In the genomic region with DNA sequence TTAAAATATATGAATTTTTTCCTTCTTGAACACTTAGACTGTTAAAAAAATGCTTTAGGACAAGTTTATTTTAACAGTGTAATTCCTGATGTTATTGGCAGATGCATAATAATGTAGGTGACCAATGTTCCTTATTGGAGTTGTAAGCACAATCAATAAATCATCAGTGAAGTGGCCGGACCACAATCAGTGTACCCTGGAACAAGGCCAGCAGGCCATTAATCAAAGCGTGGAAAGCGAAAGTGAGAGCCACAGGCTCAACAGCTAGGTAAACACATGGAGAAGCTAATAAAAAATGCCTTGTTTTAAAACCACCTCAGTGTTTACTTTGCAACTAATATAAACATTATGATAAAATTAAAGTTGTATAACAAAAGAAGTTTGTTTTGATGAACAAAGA, we compare ENCODE assay signal across 9 mouse cellular contexts.
DNase-seq lines count a peak whose midpoint lies in the region; ATAC-seq and TF ChIP-seq lines count a peak whose summit lies in the region.
"Had no signal": no experiment of that assay in that cellular context is flagged by ENCODE, and none has a peak within 500 bp of the region (broad histone marks: within the 10 kb centered on the region; RNA-seq: fewer than 3 reads in every experiment).

No protein-coding gene starts in this region.

- H3K4me2 ChIP-seq in lung, embryonic 14.5 days = peak overlapping the region; percentile 32; the same call in 1 of the 2 replicates
- H3K4me2 ChIP-seq in liver, embryonic 12.5 days = no peak overlapping the region
- H3K4me2 ChIP-seq: neural tube, embryonic 13.5 days had no signal

- DNase-seq in urinary bladder, adult 18-20 months (ENCODE audit: low spot score in 2 of 2) = peak; percentile 32 to 54
- no peak for DNase-seq in urinary bladder, postnatal 10 days (ENCODE audit: low spot score)
- peak; percentile 21 for DNase-seq in heart, postnatal 4 days
- DNase-seq in lung, embryonic 14.5 days = peak; percentile 68
- no peak for DNase-seq in retina, embryonic 14.5 days (ENCODE audit: low spot score)
- DNase-seq in right cerebral cortex, postnatal 4 days = no peak
- DNase-seq in thymus, adult 2 months = no peak

- no peak overlapping the region for H3K9ac ChIP-seq in lung, embryonic 14.5 days
- no peak overlapping the region for H3K9ac ChIP-seq in liver, embryonic 12.5 days
- H3K9ac ChIP-seq: neural tube, embryonic 13.5 days had no signal

- no peaks in the 10 kb centered on the region for H3K27me3 ChIP-seq in lung, embryonic 14.5 days (ENCODE audit: insufficient read depth, low read length)
- no peaks in the 10 kb centered on the region for H3K27me3 ChIP-seq in liver, embryonic 12.5 days (replicated peaks)
- H3K27me3 ChIP-seq in thymus, adult 2 months (ENCODE audit: control insufficient read depth, insufficient read depth, low read length) = no peaks in the 10 kb centered on the region
- H3K27me3 ChIP-seq: neural tube, embryonic 13.5 days had no signal

- no peak overlapping the region for H3K4me3 ChIP-seq in lung, embryonic 14.5 days (ENCODE audit: low read depth, low read length)
- no peak overlapping the region for H3K4me3 ChIP-seq in liver, embryonic 12.5 days
- H3K4me3 ChIP-seq in thymus, adult 2 months (ENCODE audit: control insufficient read depth, insufficient read depth, low read length) = no peak overlapping the region
- H3K4me3 ChIP-seq: neural tube, embryonic 13.5 days had no signal

- 4% methylated on average over 3 of the region's 3 CpGs for WGBS in lung, embryonic 14.5 days
- 63% methylated on average over 3 of the region's 3 CpGs for WGBS in liver, embryonic 12.5 days (ENCODE audit: insufficient replicate concordance)
- WGBS in thymus, adult 2 months = 81% methylated on average over 3 of the region's 3 CpGs

- no peak for ATAC-seq in lung, embryonic 14.5 days (ENCODE audit: insufficient read depth)
- ATAC-seq in liver, embryonic 12.5 days = no peak

- H3K4me1 ChIP-seq in lung, embryonic 14.5 days (ENCODE audit: insufficient read depth) = no peaks in the 10 kb centered on the region
- no peaks in the 10 kb centered on the region for H3K4me1 ChIP-seq in liver, embryonic 12.5 days
- H3K4me1 ChIP-seq in thymus, adult 2 months (replicated peaks; ENCODE audit: control insufficient read depth, insufficient read depth, low read length) = no peaks in the 10 kb centered on the region

- H3K27ac ChIP-seq in lung, embryonic 14.5 days (ENCODE audit: low read depth) = no peak overlapping the region
- no peak overlapping the region for H3K27ac ChIP-seq in liver, embryonic 12.5 days
- H3K27ac ChIP-seq in thymus, adult 2 months (ENCODE audit: control insufficient read depth, insufficient read depth, low read length) = no peak overlapping the region
- H3K27ac ChIP-seq: neural tube, embryonic 13.5 days had no signal

- no peaks in the 10 kb centered on the region for H3K9me3 ChIP-seq in lung, embryonic 14.5 days (ENCODE audit: low read depth, low read length)
- H3K9me3 ChIP-seq in liver, embryonic 12.5 days (replicated peaks) = no peaks in the 10 kb centered on the region
- H3K9me3 ChIP-seq: neural tube, embryonic 13.5 days had no signal

- H3K36me3 ChIP-seq in lung, embryonic 14.5 days (ENCODE audit: insufficient read depth) = no peaks in the 10 kb centered on the region
- no peaks in the 10 kb centered on the region for H3K36me3 ChIP-seq in liver, embryonic 12.5 days
- no peaks in the 10 kb centered on the region for H3K36me3 ChIP-seq in thymus, adult 2 months (ENCODE audit: control insufficient read depth, insufficient read depth, low read length)
- H3K36me3 ChIP-seq: neural tube, embryonic 13.5 days had no signal

- no peak for TF ChIP-seq POLR2A in thymus, adult 2 months (IDR thresholded peaks at IDR 0.05; ENCODE audit: control insufficient read depth, extremely low read depth, insufficient read depth, low read length, poor library complexity)

- TF ChIP-seq CTCF in lung, embryonic 14.5 days (IDR thresholded peaks at IDR 0.05; ENCODE audit: low read depth) = no peak
- TF ChIP-seq CTCF in thymus, adult 2 months (IDR thresholded peaks at IDR 0.05; ENCODE audit: borderline replicate concordance, control insufficient read depth, extremely low read depth, insufficient read depth, low read length, poor library complexity) = no peak

Comparison
In these comparisons a context has a peak if more than half of its experiments do, and no peak if none do; other contexts are left out.
1. DNase-seq: peak in urinary bladder, adult 18-20 months (2 of 2), heart, postnatal 4 days (single experiment) and lung, embryonic 14.5 days (single experiment); none in urinary bladder, postnatal 10 days (single experiment), retina, embryonic 14.5 days (single experiment), right cerebral cortex, postnatal 4 days (single experiment) and thymus, adult 2 months (single experiment).